Mouse (Mus musculus) liver, postnatal 0 days (tissue): ENCODE measurements around the gene Adam30.

Experiments
- CTCF ChIP-seq: sonication (generic); IDR thresholded peaks from 2 replicates; pipeline ENCODE4 v1.5.1; 2016; ENCODE audit warnings: antibody characterized with exemption, low read depth
- EP300 ChIP-seq: IDR thresholded peaks from 2 replicates; pipeline ENCODE4 v1.6.1; 2016; ENCODE audit warnings: antibody characterized with exemption, low read depth, mild to moderate bottlenecking

DNA sequence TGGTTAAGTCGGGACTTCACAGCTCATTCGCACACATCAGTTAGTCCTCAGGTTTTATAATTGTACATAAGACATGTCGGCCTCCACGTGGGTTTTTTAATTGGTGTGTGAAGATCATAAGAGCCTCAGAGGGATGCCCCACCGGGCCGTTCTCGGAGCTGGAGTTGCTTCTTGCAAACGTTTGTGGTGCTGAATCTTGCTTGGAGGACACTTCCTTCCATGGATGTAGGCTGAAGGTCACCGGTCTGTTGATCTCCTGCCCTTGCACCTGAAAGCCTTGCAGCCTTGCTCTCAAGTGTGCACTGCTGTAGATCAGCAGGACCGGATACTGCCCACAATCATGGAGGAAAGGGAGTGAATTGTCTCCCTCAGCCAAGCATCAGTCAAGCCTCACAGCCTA lies 9.4 kb upstream of the Adam30 start:
- no peak for TF ChIP-seq CTCF
- TF ChIP-seq EP300: no peak
